11 mouse cellular contexts compared by ENCODE assay signal in the genomic region with DNA sequence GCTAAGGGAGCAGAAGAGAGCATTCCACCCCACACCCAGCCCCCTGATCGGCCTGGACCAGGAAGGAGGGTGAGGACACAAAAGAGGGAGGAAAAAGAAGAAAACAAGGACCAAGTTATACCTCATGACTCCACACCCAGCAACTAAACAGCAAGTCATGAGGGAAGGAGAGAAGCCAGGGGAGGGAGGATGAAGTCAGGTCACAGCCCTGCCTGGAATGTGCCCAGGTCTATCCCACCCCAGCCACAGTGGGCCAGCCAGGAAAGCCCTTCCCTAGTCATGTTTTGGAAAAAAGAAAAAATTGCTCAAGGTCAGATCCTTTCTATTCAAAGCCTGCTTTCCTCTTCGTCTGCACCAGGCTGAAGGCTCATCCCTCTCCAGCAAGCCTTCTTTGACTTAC. TPM values are rescaled to one million over a fixed set of nuclear protein-coding genes. Genes with fewer than 3 reads are reported as not detected.
DNase-seq lines count a peak whose midpoint lies in the region; ATAC-seq and TF ChIP-seq lines count a peak whose summit lies in the region.
"Had no signal": no experiment of that assay in that cellular context is flagged by ENCODE, and none has a peak within 500 bp of the region (broad histone marks: within the 10 kb centered on the region; RNA-seq: fewer than 3 reads in every experiment).

No protein-coding gene starts in this region.

- H3K36me3 ChIP-seq in kidney, postnatal 0 days (ENCODE audit: insufficient read depth, low read length), result no peaks in the 10 kb centered on the region

- H3K9me3 ChIP-seq in kidney, postnatal 0 days (replicated peaks; ENCODE audit: low read length), result no peaks in the 10 kb centered on the region

- peaks cover 33% of the 10 kb centered on the region for H3K4me1 ChIP-seq in kidney, postnatal 0 days (replicated peaks; ENCODE audit: insufficient read depth, low read length)

- no peak for TF ChIP-seq CTCF in kidney, postnatal 0 days (IDR thresholded peaks at IDR 0.05; ENCODE audit: low read depth)

- H3K27me3 ChIP-seq in kidney, postnatal 0 days (ENCODE audit: insufficient read depth, low read length), result no peaks in the 10 kb centered on the region

- H3K9ac ChIP-seq in kidney, postnatal 0 days (ENCODE audit: low read depth, low read length), result peak overlapping the region; percentile 23; the same call in 1 of the 2 replicates

- peak overlapping the region; percentile 91 for H3K4me2 ChIP-seq in kidney, postnatal 0 days (ENCODE audit: low read length)

- no peak overlapping the region for H3K27ac ChIP-seq in kidney, postnatal 0 days

- peak overlapping the region; percentile 6 for H3K4me3 ChIP-seq in kidney, postnatal 0 days (replicated peaks; ENCODE audit: low read depth, low read length)

- peak; percentile 96 for DNase-seq in heart, adult 11 months
- no peak for DNase-seq in heart, adult 8-10 months (ENCODE audit: low spot score)
- DNase-seq in NIH3T3 (ENCODE audit: low read depth), result peak; percentile 50
- peak; percentile 58 for DNase-seq in gastrocnemius, postnatal 25 days
- no peak for DNase-seq in kidney, postnatal 0 days (ENCODE audit: low spot score)
- no peak for DNase-seq in right cerebral cortex, postnatal 4 days
- DNase-seq in left cerebral cortex, adult 11 months (ENCODE audit: low spot score), result no peak
- no peak for DNase-seq in layer of hippocampus, postnatal 10 days (ENCODE audit: low spot score in 2 of 2)
- DNase-seq: retina, postnatal 1 day had no signal

- no peak for ATAC-seq in kidney, postnatal 0 days (replicated peaks; ENCODE audit: low FRiP score, low read depth)

- 57% methylated on average over 2 of the region's 2 CpGs for WGBS in kidney, postnatal 0 days

RNA-seq across cellular contexts. Expression of a gene that starts 1.9 kb away (rescaled TPM):
- 10 to 100 TPM; 62.7 to 80.9 (median 72.0) TPM for total RNA-seq in heart, adult 8-10 months (2022)
- total RNA-seq in gastrocnemius, postnatal 25 days (2021), result 10 to 100 TPM; 22.7 to 26.5 TPM
- polyA plus RNA-seq in kidney, postnatal 0 days (2015; fragmentation: Nextera tagmentation; extraction: Ambion mirVana), result 21.0 and 21.2 TPM in 2 replicates
- total RNA-seq in layer of hippocampus, postnatal 10 days (2021), result 10 to 100 TPM; 50.3 to 52.9 TPM

RNA-seq across cellular contexts. Expression of a gene that starts 39.3 kb away (rescaled TPM):
- 1 to 10 TPM; 3.2 to 6.4 (median 4.5) TPM for total RNA-seq in heart, adult 8-10 months (2022)
- 1 to 10 TPM; 5.0 to 7.3 TPM for total RNA-seq in gastrocnemius, postnatal 25 days (2021)
- polyA plus RNA-seq in kidney, postnatal 0 days (2015; fragmentation: Nextera tagmentation; extraction: Ambion mirVana), result 12.9 and 15.7 TPM in 2 replicates
- 100 to 1,000 TPM; 141 to 142 TPM for total RNA-seq in layer of hippocampus, postnatal 10 days (2021)

RNA-seq across cellular contexts. Expression of a gene that starts 51.2 kb away (rescaled TPM):
- total RNA-seq in heart, adult 8-10 months (2022), result not detected
- not detected for total RNA-seq in gastrocnemius, postnatal 25 days (2021)
- polyA plus RNA-seq in kidney, postnatal 0 days (2015; fragmentation: Nextera tagmentation; extraction: Ambion mirVana), result not detected in 2 replicates
- not detected for total RNA-seq in layer of hippocampus, postnatal 10 days (2021)
- total RNA-seq: adrenal gland, postnatal 36 days; liver, adult 2 months had no signal
- polyA plus RNA-seq: liver, adult 2 months had no signal

RNA-seq across cellular contexts. Expression of a gene that starts 59.3 kb away (rescaled TPM):
- 10 to 100 TPM; 10.8 to 12.4 (median 11.6) TPM for total RNA-seq in heart, adult 8-10 months (2022)
- total RNA-seq in gastrocnemius, postnatal 25 days (2021), result 1 to 10 TPM; 5.8 to 6.1 TPM
- polyA plus RNA-seq in kidney, postnatal 0 days (2015; fragmentation: Nextera tagmentation; extraction: Ambion mirVana), result 34.6 and 38.7 TPM in 2 replicates
- total RNA-seq in layer of hippocampus, postnatal 10 days (2021), result 10 to 100 TPM; 42.2 to 44.1 TPM

Comparison
In these comparisons a context has a peak if more than half of its experiments do, and no peak if none do; other contexts are left out.
1. DNase-seq: peak in heart, adult 11 months (single experiment), NIH3T3 (single experiment) and gastrocnemius, postnatal 25 days (single experiment); none in heart, adult 8-10 months (single experiment), kidney, postnatal 0 days (single experiment), right cerebral cortex, postnatal 4 days (single experiment), left cerebral cortex, adult 11 months (single experiment) and layer of hippocampus, postnatal 10 days (0 of 2).
2. RNA of a gene that starts 39.3 kb away (total RNA-seq): 141 to 142 TPM in layer of hippocampus, postnatal 10 days; 5.0 to 7.3 TPM in gastrocnemius, postnatal 25 days and 3.2 to 6.4 TPM in heart, adult 8-10 months; every median in the first group is over 10 times any median in the second.